Mouse (Mus musculus): ENCODE data around the gene Rims3. TPM values are rescaled to one million over a fixed set of nuclear protein-coding genes. Genes with fewer than 3 reads are reported as not detected.

Gene Rims3
- polyA plus RNA-seq, 1 experiment, result not detected

DNA sequence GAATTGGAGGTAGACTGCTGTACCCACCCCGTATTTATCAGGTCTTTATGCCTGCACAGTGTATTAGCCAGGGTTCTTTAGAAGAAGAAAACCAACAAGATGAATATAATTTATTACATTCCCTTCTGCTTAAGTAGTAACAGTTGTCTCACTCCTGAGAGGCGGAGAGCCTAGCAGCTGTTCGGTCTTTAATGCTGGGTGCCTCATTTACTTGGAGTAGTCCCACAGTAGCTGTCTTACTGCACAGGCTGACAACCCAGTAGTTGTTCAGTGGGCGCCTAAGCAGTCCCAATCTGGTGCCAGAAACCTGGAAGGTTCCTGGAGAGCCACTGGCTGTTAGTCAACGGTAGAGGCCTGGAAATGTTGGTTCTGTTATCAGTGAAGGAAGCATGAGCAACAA lies 23.8 kb upstream of the Rims3 start:
- Histone ChIP-seq H3K4me1 (ENCODE audit: control insufficient read depth, insufficient read depth, insufficient read length, low read length) (no peaks in the 10 kb centered on the region), H3K4me3 (ENCODE audit: insufficient read depth, low read depth, low read length) (no peak overlapping the region), H3K27ac (replicated peaks; ENCODE audit: low read depth, low read length) (no peak overlapping the region)

DNA sequence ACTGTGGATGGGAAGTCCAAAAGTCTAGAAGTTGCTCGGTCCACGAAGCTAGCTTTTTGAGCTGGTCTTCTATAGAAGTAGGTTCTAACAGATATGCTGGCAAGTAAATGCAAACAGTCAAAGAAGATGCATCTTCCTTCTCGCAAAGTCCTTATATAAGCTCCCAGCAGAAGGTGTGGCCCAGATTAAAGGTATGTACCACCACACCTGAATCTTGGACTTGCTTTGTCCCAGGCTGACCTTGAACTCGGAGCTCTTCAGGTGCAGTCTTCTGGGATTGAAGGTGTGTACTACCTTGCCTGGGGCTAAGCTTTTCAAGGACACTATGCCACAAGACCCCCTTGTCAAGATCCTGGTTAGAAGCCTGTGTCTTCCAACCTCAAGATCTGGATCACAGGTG lies 23.1 kb upstream of the Rims3 start, which contains the start of gene Nfyc:
Gene Nfyc (minus strand): TSS at position 101 of the 400 bp plus-strand sequence.
- H3K4me1 ChIP-seq (ENCODE audit: control insufficient read depth, insufficient read depth, insufficient read length, low read length), result no peaks in the 10 kb centered on the region
- no peak within 1 kb of the TSS for H3K27ac ChIP-seq (replicated peaks; ENCODE audit: low read depth, low read length)
- no peak within 1 kb of the TSS for H3K4me3 ChIP-seq (ENCODE audit: insufficient read depth, low read depth, low read length)

DNA sequence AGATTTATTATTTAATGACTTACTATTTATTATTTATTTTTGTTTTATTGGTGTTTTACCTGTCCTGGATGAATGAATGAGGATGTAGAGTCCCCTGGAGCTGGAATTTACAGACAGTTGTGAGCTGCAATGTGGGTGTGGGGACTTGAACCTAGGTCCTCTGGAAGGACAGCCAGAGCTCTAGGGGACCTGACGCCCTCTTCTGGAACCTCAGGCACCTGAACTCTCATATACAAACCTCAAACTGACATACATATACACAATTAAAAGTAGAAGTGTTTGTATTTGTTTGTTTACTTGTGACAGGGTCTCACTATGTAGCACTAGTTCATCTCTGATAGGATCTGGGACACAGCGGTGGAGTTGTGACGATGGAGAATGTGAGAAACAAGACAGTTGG lies 13.3 kb upstream of the Rims3 start:
- Histone ChIP-seq H3K27ac (replicated peaks; ENCODE audit: low read depth, low read length) (no peak overlapping the region), H3K4me3 (ENCODE audit: insufficient read depth, low read depth, low read length) (no peak overlapping the region), H3K4me1 (ENCODE audit: control insufficient read depth, insufficient read depth, insufficient read length, low read length) (no peaks in the 10 kb centered on the region)

- Histone ChIP-seq H3K4me3 (ENCODE audit: insufficient read depth, low read depth, low read length) (no peak overlapping the region), H3K27ac (replicated peaks; ENCODE audit: low read depth, low read length) (no peak overlapping the region), H3K4me1 (ENCODE audit: control insufficient read depth, insufficient read depth, insufficient read length, low read length) (no peaks in the 10 kb centered on the region)
These were observed 10.1 kb upstream of the Rims3 start for GRCm38 (mm10) chr4:120844423-120845082.

DNA sequence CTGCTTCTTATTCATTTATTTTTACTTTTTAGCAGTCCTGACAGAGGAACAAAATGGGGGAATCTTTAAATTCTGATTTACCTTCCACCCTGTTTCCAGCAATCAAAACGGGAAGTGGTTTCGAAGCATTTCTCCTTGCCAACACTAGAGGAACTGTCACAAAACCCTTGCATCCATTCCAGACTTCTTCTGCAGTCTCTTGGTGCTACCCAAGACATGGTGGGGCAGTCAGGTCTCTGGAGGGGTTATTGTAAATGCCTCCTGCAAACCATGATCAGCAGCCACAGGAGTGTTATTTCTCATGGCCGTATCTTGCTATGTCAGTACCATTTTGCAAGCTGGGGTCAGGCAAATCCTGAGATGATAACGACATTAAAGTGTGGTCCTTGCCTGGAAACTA lies 9.5 kb upstream of the Rims3 start:
- no peak overlapping the region for H3K27ac ChIP-seq (replicated peaks; ENCODE audit: low read depth, low read length)
- H3K4me1 ChIP-seq (ENCODE audit: control insufficient read depth, insufficient read depth, insufficient read length, low read length), result no peaks in the 10 kb centered on the region
- no peak overlapping the region for H3K4me3 ChIP-seq (ENCODE audit: insufficient read depth, low read depth, low read length)

DNA sequence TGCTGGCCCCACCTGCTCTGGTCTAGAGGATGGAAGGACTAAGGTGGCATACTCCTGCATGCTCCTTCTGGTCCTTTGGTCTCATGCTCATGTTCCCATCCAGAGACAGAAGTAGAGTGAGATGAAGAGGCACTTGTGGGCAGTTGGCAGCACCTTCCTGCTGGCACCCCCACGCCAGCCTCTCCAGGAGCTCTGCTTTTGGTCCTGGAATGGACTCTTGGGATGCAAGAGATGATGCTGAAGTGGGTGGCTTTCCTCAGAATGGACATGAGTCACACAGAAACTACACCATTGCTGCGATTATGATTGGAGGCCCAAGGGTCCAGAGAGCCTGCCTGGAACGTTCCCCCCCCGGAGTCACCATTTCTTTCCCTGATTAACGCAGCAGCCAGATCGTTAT lies 5.7 kb upstream of the Rims3 start:
- no peaks in the 10 kb centered on the region for H3K4me1 ChIP-seq (ENCODE audit: control insufficient read depth, insufficient read depth, insufficient read length, low read length)
- H3K4me3 ChIP-seq (ENCODE audit: insufficient read depth, low read depth, low read length), result no peak overlapping the region

DNA sequence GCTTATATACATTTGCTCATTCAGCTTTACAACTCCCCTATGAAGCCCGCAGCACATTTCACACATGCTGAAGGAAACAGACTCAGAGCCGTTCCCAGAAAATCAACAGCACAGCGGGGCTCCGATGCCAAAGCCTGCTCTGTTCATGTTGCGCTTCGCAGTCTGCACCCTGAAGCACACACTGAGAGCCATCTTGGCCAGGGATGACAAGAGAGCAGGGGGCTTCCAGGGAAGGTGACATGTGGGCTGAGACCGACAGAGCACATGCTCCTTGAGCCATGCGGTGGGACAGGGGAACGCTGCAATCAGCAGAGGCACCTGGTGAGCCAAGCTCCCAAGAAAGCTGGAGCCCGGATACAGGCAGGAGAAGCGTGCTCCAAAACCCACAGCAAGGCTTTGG lies 5.2 kb upstream of the Rims3 start:
- Histone ChIP-seq H3K4me1 (ENCODE audit: control insufficient read depth, insufficient read depth, insufficient read length, low read length) (no peaks in the 10 kb centered on the region), H3K4me3 (ENCODE audit: insufficient read depth, low read depth, low read length) (no peak overlapping the region), H3K27ac (replicated peaks; ENCODE audit: low read depth, low read length) (no peak overlapping the region)

More for the DNA sequence above, 5.7 kb upstream of the Rims3 start:
- no peak overlapping the region for H3K27ac ChIP-seq (replicated peaks; ENCODE audit: low read depth, low read length)

DNA sequence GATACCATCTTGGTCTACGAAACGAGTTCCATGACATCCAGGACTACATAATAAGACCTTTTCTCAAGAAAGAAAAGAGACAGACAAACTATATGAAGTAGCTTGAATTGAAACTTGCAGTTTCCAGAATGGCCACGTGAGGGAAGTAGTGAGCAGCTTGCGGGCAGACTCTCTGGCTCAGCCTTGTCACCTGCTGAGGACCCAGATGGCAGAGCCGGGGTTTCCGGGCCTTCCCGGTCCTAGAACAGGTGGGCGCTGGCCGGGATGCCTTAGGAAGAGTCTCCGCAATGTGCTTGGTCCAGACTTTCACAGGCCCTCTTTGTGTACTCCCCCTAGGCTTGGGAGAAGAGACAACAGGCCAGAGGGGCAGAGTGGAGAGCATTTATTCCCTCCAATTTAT lies 3.7 kb upstream of the Rims3 start:
- no peak overlapping the region for H3K4me3 ChIP-seq (ENCODE audit: insufficient read depth, low read depth, low read length)
- H3K27ac ChIP-seq (replicated peaks; ENCODE audit: low read depth, low read length), result no peak overlapping the region
- H3K4me1 ChIP-seq (ENCODE audit: control insufficient read depth, insufficient read depth, insufficient read length, low read length), result no peaks in the 10 kb centered on the region

GRCm38 (mm10) chr4:120855360-120856060 lies 894 bp downstream of the Rims3 start:
- Histone ChIP-seq H3K27ac (replicated peaks; ENCODE audit: low read depth, low read length) (no peak overlapping the region), H3K4me1 (ENCODE audit: control insufficient read depth, insufficient read depth, insufficient read length, low read length) (no peaks in the 10 kb centered on the region), H3K4me3 (ENCODE audit: insufficient read depth, low read depth, low read length) (no peak overlapping the region)

DNA sequence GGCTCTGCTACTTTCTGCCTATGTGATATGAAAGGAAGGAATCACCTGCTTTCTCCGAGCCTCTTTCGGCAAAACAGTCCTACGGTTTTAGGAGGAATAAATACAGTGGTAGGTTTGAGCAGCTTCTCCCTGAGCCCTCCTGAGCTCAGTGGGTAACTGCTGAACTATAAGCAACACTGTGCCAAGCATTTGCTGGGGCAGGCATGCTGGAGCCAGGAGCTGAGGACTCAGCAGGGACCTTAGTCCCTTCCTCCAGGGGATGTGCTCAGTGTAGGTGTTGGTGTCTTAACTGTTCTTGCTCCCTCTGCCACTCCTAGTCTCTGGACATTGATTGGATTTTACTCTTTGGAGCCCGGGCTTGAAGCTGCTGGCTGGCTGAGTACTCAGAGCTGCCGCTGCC lies 1.8 kb downstream of the Rims3 start:
- Histone ChIP-seq H3K27ac (replicated peaks; ENCODE audit: low read depth, low read length) (no peak overlapping the region), H3K4me1 (ENCODE audit: control insufficient read depth, insufficient read depth, insufficient read length, low read length) (no peaks in the 10 kb centered on the region), H3K4me3 (ENCODE audit: insufficient read depth, low read depth, low read length) (no peak overlapping the region)

DNA sequence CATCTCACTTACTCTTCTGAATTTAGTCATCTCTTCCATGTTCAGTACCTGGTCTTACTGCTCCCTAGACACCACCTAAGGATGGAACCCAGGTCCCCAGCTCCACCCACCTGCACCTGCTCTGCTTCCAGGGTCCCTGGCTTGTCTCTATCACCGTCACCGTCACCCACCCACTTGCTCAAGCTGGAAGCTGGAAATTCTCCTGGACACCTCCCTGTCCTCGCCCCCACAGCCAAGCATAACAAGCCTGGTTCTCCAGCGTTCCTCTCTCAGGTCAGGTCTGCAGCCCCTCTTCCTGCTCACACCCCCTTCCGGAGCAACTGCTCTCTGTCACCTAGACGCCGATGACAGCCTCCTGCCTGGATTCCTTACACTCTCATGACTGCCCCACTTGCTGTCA lies 5.2 kb downstream of the Rims3 start:
- Histone ChIP-seq H3K4me3 (ENCODE audit: insufficient read depth, low read depth, low read length) (no peak overlapping the region), H3K4me1 (ENCODE audit: control insufficient read depth, insufficient read depth, insufficient read length, low read length) (no peaks in the 10 kb centered on the region), H3K27ac (replicated peaks; ENCODE audit: low read depth, low read length) (no peak overlapping the region)

DNA sequence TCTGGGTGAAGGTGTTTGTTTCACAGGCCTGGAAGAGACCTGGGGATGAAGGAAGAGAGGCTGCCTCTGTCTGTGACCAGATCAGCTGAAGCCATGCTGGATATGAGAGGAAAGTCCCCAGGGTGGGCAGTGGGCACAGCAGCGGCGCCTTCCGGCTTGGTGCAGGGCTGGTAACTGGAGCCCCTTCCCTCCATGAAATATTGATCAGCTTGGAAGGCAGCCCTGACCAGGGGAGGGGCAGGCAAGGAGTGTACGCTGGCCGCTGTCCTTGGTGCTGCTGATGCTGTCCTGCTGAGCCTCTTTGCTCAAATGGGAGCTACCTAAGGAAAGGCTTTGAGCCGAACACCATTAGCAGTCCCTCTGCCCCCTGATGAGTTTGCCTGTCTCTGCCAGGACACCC lies 11.6 kb downstream of the Rims3 start:
- Histone ChIP-seq H3K4me3 (ENCODE audit: insufficient read depth, low read depth, low read length) (no peak overlapping the region), H3K4me1 (ENCODE audit: control insufficient read depth, insufficient read depth, insufficient read length, low read length) (no peaks in the 10 kb centered on the region), H3K27ac (replicated peaks; ENCODE audit: low read depth, low read length) (no peak overlapping the region)

DNA sequence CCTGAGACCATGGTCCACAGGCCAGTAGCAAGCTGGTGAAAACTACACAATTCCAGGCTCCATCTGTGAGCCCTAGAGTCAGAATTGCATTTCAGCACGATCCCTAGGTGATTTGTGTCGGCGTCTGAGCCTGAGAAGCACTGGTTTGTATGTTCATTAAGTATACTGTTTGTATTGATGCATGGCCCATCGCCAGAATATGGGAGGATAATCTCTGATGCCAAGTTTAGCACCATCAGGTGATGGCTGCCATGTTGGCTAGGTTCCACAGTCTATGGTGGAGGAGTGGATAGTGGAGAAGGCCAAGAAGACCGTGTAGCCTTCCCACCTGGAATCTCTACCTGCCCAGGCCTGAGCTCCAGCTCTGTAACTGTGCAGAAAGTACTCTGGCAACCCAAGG lies 13.6 kb downstream of the Rims3 start:
- Histone ChIP-seq H3K4me3 (ENCODE audit: insufficient read depth, low read depth, low read length) (no peak overlapping the region), H3K27ac (replicated peaks; ENCODE audit: low read depth, low read length) (no peak overlapping the region), H3K4me1 (ENCODE audit: control insufficient read depth, insufficient read depth, insufficient read length, low read length) (no peaks in the 10 kb centered on the region)

- Histone ChIP-seq H3K27ac (replicated peaks; ENCODE audit: low read depth, low read length) (no peak overlapping the region), H3K4me1 (ENCODE audit: control insufficient read depth, insufficient read depth, insufficient read length, low read length) (no peaks in the 10 kb centered on the region), H3K4me3 (ENCODE audit: insufficient read depth, low read depth, low read length) (no peak overlapping the region)
These were observed 14.4 kb downstream of the Rims3 start for GRCm38 (mm10) chr4:120868988-120869387.

DNA sequence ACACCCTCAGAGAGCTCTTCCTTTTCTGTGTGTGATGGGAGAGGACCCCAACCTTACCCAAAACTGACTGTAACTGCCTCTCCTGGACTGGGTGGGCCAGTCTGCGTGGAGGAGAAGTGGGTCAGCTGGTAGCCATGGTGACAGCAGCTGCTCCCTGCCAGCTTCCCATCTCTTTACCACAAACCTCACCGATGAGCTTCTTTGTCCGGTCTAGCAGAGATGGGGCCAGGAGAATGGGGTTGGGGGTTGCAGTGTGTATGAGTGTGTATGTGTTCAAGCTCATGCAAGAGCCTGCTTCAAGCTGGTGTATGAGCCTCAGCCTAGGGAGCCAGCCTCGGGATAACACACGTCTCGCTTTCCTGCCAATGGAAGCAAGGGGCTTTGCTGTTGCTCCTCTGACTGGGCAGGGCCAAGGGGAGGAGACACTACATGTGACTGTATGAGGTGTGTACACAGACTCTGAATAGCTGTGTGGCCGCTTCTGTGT lies 15.7 kb downstream of the Rims3 start:
- Histone ChIP-seq H3K27ac (replicated peaks; ENCODE audit: low read depth, low read length) (no peak overlapping the region), H3K4me1 (ENCODE audit: control insufficient read depth, insufficient read depth, insufficient read length, low read length) (no peaks in the 10 kb centered on the region), H3K4me3 (ENCODE audit: insufficient read depth, low read depth, low read length) (no peak overlapping the region)

DNA sequence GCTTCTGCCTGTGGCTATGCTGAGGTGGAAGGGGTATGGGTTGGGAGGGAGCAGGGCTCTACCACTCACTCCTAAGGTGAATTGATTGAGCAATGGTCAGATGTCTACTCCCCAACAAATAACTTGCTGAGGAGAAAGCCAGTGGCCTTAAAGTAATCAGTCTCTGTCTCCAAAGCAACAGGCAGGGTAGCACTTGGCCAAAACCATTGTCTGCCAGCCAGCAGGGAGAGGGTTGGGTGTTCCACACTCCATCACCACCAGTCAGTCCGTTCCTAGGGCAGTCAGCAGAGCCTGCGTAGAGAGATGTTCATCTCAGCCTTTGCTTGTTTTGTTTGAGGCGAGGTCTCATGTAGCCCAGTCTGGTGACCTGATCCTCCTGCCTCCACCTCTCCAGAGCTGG lies 21.3 kb downstream of the Rims3 start:
- Histone ChIP-seq H3K27ac (replicated peaks; ENCODE audit: low read depth, low read length) (no peak overlapping the region), H3K4me3 (ENCODE audit: insufficient read depth, low read depth, low read length) (no peak overlapping the region), H3K4me1 (ENCODE audit: control insufficient read depth, insufficient read depth, insufficient read length, low read length) (no peaks in the 10 kb centered on the region)

Measured in brown adipose tissue, adult 24 weeks (tissue).